Mouse (Mus musculus): Measurements from ENCODE around the gene Maff.

DNA sequence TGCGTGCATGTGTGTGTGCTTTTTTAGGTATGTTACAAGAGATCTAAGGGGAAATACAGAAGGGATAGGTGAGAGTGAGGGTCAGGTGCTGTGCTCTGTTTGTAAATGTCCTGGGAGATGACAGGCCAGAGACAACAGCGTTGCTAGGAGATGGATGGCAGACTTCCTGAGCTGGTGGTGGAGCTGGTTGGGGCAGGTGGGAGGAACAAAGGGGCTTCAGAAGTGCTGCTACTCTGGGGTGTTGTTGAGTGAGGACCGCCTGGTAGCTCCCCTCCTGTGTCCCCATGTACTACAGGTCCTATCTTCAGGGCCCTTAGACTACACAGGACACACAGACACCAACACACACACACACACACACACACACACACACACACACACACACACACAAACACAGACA is 28.3 kb downstream of the Maff start:
- TF ChIP-seq CTCF (IDR thresholded peaks at IDR 0.05; ENCODE audit: extremely low read depth, insufficient read length, insufficient replicate concordance, low read depth, low read length) (no peak), POLR2A (IDR thresholded peaks at IDR 0.05; ENCODE audit: low read depth, low read length) (no peak)

All from small intestine, adult 2 months (tissue).